Mouse (Mus musculus) CH12F3 (cell line): ENCODE results near the gene Tvp23a.

Experiments
- in situ Hi-C: fragments of 300-500 bp; cut with MboI; formaldehyde crosslinking; loops from 2 replicates; pipeline ENCODE4 v1.14.3; 2020; ENCODE audit warnings: low sequenced_read_pairs

Tvp23a gene

GRCm38 (mm10) chr16:10399160-10399559 lies 48.0 kb downstream of the Tvp23a start:
- in situ Hi-C loops = loop anchor here (10.0 kb wide), 1 partner anchor 114 kb away; no protein-coding TSS in a partner anchor

GRCm38 (mm10) chr16:10398755-10399154 lies 48.4 kb downstream of the Tvp23a start:
- in situ Hi-C loops = loop anchor here (10.0 kb wide), 1 partner anchor 114 kb away; no protein-coding TSS in a partner anchor

DNA sequence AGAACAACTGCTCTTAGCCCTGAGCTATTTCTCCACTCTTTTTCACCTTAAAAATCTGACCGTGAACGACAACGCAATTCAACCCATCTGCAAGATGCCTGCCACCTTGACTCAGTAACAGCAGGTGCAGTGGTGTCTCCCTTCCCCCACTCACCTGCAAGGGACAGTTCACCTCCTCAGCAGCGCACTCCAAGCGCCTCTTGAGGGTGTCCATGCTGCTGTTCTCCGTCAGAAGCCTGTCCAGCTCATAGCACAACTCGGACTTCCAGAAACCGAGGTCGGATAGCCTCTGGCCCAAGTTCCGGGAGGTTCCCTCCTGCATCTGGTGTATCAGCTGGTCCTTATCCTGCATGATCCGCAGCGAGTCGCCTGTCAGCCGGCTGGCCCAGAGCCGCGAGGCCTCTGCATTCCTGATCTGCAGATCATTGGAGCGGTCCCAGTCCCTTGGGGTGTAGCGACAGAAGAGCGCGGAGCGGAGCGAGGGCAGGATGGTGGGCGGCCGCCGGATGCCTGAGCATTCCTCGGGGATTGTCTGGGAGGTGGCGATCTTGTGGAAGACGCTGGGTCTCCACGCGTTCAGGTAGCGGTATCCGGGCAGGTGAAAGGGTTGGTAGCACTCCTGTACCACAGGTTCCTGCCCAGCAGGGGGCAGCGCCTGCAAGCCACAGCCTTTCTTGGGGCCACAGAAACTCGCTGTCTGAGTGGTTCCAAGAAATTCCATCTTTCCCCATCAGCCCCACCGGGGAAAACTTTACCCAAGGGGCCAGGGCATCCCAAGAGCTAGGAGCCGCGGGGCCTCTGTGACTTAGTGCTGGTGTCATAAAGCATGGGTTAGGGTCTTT lies 52.2 kb downstream of the Tvp23a start, which contains the start of gene Tekt5:
Tekt5 (minus strand) TSS at position 792 of the 842 bp plus-strand sequence.
- in situ Hi-C loops = loop anchor here (10.0 kb wide), 1 partner anchor 110 kb away; no protein-coding TSS in a partner anchor

- in situ Hi-C loops = loop anchor here (10.0 kb wide), 1 partner anchor 108 kb away; no protein-coding TSS in a partner anchor
Measured at GRCm38 (mm10) chr16:10392587-10392986, 54.6 kb downstream of the Tvp23a start.

DNA sequence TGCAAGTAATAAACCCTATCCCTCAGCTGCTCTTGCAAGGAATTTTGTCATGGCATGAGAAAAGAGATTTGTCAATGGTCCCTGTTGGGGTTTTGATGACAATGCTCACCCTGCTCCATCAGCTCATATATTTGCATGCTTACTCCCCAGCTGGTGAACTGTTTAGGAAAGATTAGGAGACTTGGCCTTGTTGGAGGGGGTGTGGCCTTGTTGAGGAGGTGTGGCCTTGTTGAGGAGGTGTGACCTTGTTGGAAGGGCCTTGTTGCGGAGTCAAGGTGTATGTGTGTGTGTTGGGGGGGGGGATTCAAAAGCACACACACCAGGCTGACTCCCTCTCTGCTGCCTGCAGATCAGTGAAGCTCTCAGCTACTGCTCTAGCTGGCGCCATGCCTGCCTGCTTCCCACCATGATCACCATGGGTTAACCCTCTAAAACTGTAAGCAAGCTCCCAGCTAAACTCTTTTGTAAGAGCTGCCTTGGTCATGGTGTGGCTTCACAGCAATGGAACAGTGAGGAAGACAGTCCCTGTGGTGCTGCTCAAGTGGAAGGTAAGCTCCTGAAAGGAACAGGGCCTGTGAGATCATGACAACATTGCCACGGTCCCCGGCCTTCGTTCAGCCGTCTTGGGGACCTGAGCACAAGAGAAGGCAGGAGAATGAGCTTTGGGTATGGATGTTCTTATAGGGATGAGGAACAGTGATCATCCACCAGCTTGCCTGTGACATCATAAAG lies 58.4 kb downstream of the Tvp23a start:
- in situ Hi-C loops = no loop called here

GRCm38 (mm10) chr16:10385261-10385660 lies 61.9 kb downstream of the Tvp23a start:
- in situ Hi-C loops = no loop called here

DNA sequence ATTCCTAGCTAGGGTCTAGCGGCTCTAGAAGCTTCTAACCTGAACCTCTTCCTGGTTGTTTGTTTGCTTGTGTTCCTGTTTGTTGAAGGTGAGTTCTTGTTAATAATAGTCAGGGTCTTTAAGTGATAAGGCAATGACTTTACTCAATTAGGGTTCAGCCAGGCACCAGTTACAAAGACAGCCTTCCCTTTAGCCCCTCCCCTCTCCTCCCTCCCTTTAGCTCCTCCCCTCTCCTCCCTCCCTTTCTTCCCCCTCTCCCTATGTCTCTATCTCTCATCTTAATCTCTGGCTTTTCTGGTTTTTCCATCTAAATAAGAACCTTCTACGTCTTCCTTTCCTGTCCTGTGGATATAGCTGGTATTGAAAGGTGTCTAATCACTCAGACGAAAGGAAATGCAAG lies 62.6 kb downstream of the Tvp23a start:
- in situ Hi-C loops = no loop called here

DNA sequence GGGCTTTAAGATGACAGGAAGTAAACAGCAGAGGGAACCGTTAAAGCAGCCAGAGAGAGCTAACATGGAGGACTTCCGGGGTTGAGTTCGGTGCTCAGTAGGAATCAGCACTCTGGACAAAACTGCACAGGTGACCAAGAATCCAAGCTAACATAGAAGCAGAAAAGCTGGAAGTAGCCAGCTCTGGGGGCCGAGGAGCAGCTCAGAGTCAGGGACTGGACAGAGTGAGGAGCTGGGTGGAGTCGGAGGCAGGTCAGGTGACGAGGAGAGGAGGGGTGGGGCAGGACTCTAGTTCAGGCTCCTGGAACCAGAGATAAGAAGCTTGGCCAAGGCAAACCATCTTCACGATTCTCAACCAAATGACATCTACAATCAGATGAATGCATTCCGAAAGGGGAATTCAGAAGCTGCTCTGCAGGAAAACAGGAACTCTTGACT lies 63.1 kb downstream of the Tvp23a start:
- in situ Hi-C loops = no loop called here

- in situ Hi-C loops = no loop called here
Measured at GRCm38 (mm10) chr16:10379531-10379930, 67.6 kb downstream of the Tvp23a start.

DNA sequence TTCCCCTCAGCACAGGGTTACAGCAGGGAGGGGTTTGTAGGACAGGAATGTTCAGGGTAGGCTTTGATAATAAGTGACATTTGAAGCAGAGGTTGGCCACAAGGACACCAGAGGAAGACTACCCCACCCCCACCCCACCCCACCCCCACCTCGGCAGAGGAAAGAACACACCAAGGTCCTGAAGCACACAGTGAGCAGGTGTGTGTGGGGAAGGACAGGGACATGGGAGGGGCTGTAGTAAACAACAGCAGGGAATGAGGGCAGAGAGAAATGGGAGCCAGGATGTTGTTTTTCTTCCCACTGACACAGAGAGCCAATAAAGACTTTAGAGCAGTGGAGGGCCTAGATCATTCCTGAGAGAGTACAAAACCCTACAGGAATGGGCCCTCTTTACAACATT lies 69.9 kb downstream of the Tvp23a start:
- in situ Hi-C loops = no loop called here

GRCm38 (mm10) chr16:10374254-10375011 lies 72.7 kb downstream of the Tvp23a start:
- in situ Hi-C loops = no loop called here

DNA sequence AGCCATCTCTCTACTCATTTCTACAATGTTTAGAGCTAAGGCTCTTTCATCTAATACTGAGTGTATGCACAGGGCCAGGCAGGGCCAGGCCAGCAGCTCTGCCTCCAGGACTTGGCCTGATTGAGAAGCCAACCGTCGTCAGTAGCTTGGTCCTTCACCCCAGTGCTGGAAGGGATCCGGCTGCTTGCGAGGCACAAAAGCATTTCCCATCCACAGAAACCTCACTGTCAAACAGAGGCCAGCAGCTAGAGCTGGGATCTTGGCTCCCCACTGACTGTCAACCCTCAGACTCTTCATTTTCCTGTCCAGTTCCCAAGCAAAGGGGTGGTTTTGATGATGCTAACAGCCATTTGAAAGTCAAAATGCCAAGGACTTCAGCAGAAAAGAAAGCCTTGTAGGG lies 74.8 kb downstream of the Tvp23a start:
- in situ Hi-C loops = no loop called here
